Mouse (Mus musculus): ENCODE measurements around the gene Hoxb6.

DNA sequence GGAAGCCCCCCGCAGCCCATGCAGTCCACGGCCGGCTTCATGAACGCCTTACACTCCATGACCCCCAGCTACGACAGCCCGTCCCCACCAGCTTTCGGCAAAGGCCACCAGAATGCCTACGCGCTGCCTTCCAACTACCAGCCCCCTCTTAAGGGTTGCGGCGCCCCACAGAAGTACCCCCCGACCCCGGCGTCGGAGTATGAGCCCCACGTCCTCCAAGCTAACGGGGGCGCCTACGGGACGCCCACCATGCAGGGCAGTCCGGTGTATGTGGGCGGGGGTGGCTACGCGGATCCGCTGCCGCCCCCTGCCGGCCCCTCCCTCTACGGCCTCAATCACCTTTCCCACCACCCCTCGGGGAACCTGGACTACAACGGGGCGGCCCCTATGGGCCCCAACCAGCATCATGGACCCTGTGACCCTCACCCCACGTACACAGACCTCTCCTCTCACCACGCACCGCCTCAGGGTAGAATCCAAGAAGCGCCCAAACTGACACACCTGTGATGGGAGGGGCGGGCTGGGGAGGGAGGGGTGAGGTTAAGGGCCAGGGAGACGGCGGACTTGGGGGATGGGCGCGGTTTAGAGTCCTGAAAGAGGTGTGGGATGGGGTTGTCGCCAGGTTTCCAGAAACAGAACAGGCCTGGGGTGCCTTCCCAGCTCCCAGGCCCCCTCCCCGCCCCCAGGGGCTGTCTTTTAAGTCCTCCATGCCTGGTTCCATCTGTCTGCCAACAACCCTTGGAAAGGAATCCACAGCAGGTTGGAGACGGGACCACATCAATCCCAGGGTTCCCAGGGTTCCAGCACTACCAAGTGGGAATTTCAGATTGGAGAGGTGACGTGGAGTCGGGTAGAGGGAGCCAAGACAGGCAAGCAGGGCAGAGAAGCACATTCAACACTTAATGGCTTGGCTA lies 53.9 kb downstream of the Hoxb6 start:
- TF ChIP-seq CTCF (IDR thresholded peaks at IDR 0.05; ENCODE audit: low read depth, low read length) = no peak
- TF ChIP-seq POLR2A (IDR thresholded peaks at IDR 0.05; ENCODE audit: borderline replicate concordance, low read depth, low read length) = no peak
